Mouse (Mus musculus): ENCODE measurements around the gene Id1.

The Id1 gene

DNA sequence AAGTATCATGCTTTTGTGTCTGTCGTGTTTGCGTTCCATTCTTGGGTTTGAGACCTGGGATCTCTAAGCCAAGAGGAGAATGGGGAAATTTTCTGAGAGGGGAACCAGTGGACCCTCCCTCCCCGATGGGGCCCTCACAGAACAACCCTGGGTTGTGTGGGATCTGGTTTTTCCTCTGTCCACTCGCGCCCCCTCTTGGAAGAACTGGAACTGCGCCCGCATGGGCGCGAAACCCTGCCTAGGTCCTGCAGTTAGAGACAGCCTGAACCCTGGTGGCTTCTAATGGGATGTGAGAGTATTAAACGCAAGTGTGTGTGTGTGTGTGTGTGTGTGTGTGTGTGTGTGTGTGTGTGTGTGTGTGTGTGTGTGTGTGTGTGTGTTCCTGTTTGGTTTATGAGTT is 6.4 kb downstream of the Id1 start:
- DNase-seq (ENCODE audit: low spot score in 2 of 2): no peak

DNA sequence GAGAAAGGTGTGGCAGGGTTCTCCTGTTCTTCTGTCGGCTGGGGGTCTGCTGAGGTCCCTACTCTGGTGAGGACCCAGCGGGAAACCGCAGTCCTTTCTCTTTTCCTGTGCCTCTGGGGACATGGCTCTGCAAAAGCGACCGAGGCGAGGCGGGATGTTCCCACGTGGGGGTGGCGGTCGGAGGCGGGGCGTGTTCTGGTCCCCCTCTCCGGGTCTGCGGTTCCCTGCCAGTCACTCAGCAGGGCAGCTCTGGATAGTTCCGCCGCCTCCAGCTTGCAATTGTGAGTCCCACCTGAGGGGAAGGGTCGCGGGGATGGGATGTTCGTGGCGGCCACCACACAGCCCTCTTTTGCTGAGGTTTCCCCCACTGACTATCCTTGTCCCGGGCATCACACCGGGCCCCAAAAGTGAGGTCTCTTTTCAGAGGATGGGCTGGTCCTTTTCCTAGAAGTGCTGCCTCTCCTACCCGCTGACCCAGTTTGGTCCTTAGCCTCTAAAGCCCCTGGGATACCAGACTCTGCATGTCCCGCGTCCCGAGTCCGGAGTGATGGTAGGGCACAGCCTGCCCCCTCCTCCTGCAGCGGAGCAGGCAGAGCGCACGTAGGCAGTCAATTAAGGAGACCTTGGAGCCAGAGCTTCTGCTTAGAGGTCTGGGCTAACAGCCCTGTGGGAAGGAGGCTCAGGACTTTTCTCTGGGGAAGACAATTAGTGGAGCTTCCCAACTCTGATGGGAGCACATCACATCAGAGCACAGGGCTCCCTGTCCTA is 18.1 kb downstream of the Id1 start, which contains the start of gene Cox4i2:
TSS of gene Cox4i2 (plus strand) at position 230 of the 768 bp plus-strand sequence.
- DNase-seq (ENCODE audit: low spot score in 2 of 2): no peak

DNA sequence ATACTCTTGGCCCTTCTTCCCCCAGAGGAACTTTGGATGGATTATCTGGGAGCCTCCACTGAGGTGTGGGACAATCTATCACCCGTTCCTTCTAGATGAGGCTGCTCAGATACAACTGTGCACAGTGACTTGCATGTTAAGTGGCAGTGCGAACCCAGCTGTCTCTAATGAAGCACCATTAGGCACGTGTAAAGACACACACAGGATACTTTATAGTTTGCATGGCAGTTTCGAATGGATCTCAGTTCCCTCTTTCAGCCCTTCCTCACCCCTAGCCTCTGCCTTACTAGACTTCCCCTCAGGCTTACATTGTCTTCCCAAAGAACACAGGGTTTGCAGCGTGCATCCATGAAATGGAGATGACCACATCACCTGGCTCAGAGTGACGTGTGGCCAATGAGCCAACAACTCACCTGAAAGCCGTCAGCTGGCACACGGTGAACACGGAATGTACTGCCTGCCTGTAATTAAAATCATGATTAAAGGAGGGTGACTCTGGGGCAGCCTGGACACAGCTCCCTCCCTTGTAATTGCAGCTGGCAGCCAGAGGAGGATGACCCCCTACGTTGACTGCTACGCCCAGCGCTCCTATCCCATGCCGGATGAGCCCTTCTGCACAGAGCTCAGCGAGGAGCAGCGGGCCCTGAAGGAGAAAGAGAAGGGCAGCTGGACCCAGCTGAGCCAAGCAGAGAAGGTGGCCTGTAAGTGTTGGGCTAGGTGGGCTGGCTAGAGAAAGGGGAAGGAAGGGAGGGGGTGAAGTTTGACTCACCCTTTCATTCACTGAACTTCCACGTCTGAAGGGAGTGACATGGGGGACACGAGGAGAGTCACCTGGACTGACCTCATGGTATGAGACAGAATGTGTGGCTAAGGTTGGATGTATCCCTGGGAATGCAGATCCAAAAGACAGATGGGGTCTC is 20.7 kb downstream of the Id1 start:
- no peak for DNase-seq (ENCODE audit: low spot score in 2 of 2)

DNA sequence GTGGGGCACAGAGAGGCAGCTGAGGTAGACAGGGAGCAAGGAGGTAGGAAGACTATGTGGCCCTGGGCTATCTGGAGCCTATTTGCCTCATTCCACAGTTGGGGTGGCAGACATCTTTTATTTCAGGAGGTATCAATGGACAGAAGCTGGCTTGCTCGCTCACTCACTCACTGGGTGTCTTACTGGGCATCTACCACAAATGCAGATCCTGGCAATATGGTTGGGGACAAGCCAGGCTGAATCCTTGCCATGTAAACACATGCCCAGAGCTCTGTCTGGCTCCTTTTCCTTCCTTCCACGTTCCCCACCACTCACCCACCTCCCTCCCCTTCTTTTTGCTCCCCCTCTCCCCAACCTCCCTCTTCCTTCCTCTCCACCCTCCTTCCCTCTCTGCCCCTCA is 21.4 kb downstream of the Id1 start:
- DNase-seq (ENCODE audit: low spot score in 2 of 2): no peak

DNA sequence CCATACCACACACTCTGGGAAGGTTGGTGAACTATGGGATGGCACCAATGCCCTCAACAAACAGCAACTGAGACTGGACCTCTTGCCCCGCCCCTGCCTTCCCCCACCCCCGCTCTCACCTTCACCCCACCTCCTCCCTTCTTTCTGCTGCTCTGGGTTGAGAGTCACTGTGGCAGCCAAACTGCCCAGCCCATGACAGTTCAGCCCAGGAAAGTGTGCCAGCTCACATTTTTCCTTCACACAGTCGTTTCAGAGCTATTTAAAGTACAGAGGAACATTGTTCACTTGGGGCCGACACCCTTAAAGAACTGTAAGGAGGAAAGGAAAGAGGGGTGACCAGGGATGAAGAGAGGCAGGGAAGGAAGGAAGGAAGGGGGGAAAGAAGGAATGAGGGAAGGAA is 22.3 kb downstream of the Id1 start:
- no peak for DNase-seq (ENCODE audit: low spot score in 2 of 2)

DNA sequence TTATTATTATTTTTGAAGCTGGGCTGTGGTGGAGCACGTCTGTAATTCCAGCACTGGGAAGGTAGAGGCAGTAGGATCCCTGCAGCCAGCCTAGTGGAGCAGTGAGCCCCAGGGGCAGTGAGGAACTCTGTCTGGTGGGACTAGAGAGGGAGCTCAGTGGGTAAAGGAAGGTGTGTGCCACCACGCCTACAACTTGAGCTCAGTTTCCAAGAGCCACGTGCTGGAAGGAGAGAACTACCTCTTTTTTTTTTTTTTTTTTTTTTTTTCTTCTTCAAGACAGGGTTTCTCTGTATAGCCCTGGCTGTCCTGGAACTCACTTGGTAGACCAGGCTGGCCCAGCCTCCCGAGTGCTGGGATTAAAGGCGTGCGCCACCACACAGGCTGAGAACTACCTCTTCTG is 27.3 kb downstream of the Id1 start:
- no peak for DNase-seq (ENCODE audit: low spot score in 2 of 2)

DNA sequence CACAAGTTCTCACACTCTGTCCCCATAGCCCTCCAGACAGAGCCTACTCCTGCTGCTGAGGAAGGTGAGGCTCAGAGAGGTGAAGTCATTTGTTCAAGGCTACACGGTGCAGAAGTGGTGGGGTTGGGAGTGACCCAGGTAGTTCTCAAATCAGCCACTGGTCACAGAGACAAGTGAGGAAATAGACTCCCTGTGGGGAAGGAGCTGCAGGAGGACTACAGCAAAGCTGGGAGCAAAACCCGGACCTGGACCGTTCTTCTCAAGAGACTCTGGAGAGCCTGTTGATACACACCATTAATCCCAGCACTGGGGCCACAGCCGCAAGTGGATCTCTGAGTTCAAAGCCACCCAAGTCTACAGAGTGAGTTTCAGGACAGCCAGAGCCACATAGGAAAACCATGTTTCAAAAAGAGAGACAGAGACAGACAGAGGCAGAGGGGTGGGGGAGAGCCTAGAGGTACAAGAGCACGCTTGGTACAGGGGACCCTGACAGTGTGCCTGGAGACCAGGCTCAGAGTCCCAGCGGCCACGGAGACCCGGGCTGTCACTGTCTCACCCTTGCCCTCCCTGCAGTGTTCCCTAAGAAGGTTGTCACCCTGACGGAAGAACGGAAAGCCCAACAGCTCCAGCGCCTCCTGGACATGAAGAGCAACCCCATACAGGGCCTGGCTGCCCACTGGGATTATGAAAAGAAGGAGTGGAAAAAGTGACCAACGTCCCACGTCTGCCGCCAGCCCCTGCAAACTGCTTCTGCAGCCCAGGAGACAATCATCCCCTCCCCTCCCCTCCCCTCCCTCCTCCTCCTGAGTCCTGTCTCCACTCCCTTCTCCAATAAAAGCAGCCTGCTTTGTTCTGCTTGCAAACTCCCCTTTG is 28.4 kb downstream of the Id1 start:
- no peak for DNase-seq (ENCODE audit: low spot score in 2 of 2)

DNA sequence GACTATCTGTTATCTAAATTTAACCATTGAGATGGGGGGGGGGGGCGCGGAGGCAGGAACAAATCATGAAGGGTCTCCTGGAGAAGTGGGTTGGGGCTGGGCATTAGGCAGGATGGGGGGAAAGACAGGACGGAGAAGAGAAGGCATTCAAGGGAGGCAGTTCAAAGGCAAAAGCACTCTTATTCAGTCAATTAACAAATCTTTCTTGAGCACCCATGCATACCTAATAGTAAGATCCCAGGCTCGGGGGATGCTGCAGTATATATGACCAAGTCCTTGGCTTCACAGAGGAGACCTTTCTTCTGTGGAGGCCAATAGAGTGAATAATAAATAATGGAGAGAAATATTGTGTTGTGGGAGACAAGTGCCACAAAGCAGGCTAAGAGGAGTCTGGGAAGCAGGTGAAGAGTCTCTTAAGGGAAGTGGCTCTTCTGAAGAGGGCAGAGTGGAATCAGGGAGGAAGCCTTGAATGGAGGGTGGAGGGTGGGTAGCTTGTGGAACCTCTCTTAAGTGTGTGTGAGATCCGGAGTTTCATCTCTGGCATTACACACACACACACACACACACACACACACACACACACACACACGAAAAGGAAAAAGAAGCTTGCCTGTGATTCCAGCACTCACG is 29.1 kb downstream of the Id1 start:
- DNase-seq (ENCODE audit: low spot score in 2 of 2): no peak

DNA sequence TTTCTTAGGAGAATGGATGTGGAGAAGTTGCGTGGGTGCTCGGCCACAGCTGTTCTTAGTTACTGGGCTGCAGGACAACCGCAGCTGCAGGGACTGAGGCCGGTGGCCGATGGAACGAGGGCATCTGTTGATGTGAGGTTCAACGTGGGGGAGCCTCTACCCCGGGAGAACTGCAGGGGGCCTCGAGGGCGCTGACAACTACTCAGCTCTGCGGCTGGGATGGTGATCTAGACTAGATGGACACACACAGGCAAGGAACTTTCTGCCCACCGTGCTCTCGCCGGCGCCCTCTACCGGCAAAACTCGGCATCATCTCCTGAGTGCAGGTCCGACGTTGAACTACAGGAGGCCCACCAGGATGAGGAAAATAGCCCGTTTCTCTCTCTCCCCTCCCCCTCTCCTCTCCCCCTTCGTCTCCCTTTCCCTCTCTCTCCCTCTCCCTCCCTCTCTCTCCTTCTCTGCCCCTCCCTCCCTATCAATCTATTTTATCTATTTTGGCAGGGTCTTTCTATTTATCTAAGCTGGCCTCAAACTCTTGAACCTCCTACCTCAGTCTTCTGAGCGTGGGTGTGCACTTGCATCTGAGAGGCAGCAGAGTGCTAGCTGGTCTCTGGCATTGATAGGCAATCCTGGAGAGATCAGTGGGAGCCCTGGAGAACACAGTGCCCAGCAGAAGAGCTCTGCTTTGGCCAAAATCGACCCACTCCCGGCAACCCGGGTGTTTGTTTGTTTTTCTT is 30.5 kb downstream of the Id1 start:
- peak; percentile 68 to 78 for DNase-seq (ENCODE audit: low spot score in 2 of 2)

DNA sequence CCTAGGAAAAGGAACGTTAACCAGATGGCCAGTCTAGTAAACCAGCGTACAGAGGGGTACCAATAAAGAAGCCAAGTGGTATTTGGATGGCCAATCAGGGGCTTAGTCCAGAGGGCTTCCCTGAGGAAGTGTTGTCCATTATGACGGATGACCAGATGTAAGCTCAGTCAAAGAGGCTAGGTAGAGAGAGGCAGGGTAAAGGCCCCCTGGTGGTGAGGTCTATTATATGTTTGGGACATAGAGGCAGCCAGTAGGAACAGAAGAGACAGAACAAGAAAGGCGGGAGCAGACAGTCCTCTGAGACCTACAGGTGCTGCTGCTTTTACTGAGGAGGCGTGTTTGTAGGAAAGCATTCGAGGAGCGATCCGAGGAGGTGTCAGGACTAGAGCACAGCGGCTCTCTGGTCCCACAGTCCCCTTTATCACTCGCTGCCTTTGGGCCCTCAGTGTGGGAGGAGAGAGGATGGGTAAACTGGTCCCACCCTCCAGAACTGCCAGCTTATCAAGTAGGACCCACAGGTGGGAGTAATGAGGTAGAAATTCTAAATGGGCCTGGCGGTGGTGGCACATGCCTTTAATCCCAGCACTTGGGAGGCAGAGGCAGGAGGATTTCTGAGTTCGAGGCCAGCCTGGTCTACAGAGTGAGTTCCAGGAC is 31.7 kb downstream of the Id1 start:
- no peak for DNase-seq (ENCODE audit: low spot score in 2 of 2)

DNA sequence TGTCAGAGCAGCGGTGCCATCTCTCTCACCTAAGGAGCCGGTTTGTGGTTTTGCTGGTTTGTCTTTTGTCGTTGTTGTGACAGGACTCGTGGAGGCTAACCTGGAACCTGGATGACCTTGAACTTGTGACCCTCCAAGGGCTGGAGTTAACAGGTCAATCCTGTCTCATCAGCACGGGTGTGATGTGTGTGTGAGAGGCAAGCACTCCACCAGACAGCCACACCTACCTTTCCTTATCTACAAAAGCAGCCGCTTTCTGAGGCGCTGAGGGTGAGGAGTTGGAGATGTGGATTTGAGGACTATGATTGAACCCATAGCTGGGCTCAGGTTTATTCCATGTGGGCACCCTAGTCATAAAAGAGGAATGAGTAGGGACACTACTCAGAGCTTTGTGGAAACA is 33.6 kb downstream of the Id1 start:
- DNase-seq (ENCODE audit: low spot score in 2 of 2): no peak

DNA sequence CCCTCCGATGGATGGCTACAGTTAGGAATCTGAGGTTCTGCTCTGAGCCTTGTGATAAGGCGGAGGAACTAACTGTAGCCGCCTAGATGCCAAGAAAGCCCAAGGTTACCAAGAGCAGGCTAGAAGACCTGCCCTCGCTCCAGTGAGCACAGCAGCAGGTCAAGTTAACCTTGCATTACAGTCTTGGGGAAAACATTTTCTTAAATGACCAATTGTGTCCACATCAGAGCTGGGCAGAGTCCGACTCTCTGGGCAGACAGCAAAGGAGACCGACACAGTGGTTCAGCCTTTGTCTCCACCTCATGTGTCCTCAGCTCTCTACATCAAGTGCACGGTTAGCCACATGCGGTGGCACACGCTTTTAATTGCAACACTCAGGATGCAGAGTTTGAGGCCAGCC is 35.5 kb downstream of the Id1 start:
- DNase-seq (ENCODE audit: low spot score in 2 of 2): no peak

DNA sequence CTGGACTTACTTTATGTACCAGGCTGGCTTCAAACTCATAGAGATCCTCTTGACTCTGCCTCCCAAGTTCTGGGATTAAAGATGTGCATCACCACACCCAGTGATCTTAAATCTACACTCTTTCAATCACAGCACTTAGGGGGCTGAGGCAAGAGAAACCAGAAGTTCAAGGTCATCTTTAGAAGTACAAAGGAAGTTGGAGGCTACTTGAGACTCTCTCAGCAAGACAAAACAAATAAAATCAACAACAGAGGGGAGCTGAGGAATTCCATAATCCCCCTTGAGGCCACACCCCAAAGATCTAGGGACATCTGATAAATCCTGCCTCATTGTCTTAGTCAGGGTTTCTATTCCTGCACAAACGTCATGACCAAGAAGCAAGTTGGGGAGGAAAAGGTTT is 36.2 kb downstream of the Id1 start:
- no peak for DNase-seq (ENCODE audit: low spot score in 2 of 2)

DNA sequence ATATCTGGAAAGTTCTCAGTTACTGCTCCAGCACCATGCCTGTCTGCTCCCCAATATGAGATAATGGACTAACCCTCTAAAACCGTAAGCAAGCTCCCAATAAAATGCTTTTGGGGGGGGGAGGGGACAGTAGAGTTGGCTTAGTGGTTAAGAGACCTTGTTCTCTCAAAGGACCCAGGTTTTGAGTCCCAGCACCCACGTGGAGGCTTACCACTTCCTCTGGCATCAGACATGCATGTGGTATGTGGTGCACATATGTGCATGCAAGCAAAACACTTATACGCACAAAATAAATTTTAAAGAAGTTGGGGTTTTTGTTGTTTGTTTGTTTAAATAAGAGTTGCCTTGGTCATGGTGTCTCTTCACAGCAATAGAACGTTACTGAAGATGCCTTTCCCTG is 39.3 kb downstream of the Id1 start:
- DNase-seq (ENCODE audit: low spot score in 2 of 2): no peak

DNA sequence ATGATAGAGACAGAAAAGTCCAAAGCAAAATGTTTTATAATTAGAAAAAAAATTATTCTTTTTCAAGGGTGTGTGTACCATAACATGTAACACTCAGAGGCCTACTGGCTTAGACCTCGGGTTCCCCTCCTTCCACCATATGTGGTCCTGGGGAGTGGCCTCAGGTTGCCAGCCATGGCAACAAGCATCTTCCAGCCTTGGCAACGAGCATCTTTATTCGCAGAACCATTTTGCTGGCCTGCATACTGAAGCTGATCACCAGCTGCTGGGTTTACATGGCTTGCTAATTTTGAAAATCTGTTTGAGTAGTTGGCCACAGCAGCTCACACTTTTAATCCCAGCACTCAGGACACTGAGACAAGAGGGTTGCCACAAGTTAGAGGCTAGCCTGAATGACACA is 40.0 kb downstream of the Id1 start:
- DNase-seq (ENCODE audit: low spot score in 2 of 2): no peak

DNA sequence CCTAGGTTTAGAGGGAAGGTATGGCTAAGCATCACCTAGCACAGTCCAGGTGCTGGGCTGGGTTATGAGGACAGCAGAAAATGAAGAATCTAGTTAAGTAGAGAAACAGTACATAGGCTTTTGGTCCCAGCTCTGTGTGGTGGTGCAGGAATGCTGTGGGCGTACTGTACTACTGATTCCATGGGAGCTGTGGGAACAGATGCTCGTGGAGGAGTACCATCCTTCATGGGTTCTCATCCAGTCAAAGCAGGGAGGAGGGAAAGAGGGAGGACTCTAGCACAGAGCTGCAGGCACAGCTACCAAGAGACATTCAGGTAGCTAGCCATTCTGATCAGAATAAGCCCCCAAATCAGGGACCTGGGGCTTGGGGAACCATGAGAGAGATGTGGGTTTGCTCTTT is 40.4 kb downstream of the Id1 start:
- peak; percentile 80 to 85 for DNase-seq (ENCODE audit: low spot score in 2 of 2)

DNA sequence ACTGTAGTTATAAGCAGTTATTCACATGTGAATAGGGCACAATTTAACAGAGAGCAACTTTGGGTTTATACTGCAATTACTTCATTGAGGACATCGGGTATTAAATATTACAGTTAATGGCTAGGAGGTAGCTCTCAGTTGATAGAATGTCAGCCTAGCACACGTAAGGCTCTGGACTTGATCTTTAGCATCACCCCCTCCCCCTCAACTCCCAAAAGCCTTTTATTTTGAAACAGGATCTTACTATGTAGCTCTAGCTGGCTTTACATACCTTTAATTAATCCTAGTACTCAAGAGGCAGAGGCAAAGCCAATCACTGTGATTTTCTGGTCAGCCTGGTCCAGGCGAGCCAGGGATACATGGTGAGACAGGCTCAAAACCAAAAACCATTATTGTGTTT is 41.0 kb downstream of the Id1 start:
- no peak for DNase-seq (ENCODE audit: low spot score in 2 of 2)

DNA sequence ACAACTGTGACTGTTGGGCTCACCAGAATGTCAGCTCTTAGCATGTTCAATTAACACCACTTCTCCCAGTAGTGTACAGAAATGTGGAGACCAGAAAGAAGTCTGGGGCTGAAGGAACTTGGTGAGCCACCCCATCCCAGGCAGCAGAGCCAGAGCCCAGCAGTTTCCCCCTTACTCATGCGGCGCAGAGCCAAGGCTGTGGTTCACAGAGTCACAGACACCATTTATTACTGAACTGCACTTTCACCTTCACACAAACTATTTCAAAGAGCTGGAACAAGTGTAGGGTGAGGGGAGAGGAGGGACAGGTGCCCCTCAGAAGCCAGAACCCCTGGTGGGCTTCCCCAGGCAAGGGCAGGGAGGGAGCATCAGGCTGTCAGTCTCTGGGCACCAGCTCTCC is 44.4 kb downstream of the Id1 start:
- no peak for DNase-seq (ENCODE audit: low spot score in 2 of 2)

DNA sequence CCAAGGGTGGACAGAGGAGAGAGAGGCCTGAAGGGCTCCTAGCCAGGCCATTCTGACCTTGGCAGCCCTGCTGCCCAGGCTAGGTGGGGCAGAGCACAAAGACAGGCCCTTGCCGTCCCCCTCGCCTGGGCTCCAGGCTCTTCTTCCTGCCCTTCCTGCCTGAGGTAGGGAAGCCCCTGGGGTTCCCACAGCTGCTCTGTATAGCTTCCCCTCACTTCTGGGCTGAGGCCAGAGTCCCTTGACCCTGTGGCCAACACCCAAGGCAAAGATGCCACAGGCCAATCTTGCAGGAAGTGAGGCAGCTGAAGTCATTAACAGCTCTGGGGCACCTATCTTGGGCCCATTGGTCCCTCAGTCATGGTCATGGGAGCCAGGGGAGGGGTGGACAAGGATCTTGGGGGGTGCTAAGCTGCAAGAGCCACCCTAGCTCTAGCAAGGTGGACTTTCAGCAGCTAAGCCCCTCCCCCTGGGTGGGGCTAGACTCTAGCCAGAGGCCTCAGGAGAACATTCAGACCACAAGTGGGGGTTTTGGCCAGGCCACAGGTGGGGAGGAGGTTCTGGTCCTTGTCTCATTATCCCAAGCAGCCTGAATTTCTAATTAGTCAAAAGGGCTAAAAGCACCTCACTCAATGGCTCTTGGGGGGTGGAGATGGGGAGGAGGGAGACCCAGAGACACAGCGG is 45.1 kb downstream of the Id1 start:
- no peak for DNase-seq (ENCODE audit: low spot score in 2 of 2)

DNA sequence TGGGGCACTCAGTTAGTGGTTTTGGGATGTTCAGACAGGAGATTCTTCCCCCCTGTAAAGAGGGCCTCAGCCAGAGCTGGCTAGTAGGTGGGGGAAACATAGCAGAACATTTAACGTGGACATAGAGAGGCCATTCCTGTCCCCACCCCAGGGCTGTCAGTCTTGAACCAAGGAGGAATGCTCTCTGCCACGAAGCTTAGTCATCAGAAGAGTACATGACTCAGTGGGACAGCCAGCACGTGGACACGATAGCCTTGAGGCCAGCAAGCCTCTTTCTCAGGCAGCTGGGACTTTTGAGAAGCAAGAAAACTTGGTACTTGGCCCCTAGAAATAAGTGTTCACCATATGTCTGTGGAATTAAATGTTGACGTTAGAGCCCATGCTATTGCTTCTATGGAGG is 46.6 kb downstream of the Id1 start:
- DNase-seq (ENCODE audit: low spot score in 2 of 2): no peak
